ENCODE assay signal across 14 mouse cellular contexts in genomic region chr7:30251956-30252954, GRCm38 (mm10). TPM values are rescaled to one million over a fixed set of nuclear protein-coding genes. Genes with fewer than 3 reads are reported as not detected.
DNase-seq lines count a peak whose midpoint lies in the region; ATAC-seq and TF ChIP-seq lines count a peak whose summit lies in the region.
"Had no signal": no experiment of that assay in that cellular context is flagged by ENCODE, and none has a peak within 500 bp of the region (broad histone marks: within the 10 kb centered on the region; RNA-seq: fewer than 3 reads in every experiment).

No protein-coding gene starts in this region.

- no peaks in the 10 kb centered on the region for H3K4me1 ChIP-seq in heart, embryonic 11.5 days (ENCODE audit: control insufficient read depth, insufficient read depth, low read length)
- H3K4me1 ChIP-seq in intestine, postnatal 0 days (replicated peaks; ENCODE audit: control insufficient read depth, insufficient read depth, low read length): peaks cover 2% of the 10 kb centered on the region; the same call in 1 of the 2 replicates
- H3K4me1 ChIP-seq: heart, embryonic 15.5 days had no signal

- no peak overlapping the region for H3K27ac ChIP-seq in heart, embryonic 11.5 days (ENCODE audit: low read depth, low read length)
- H3K27ac ChIP-seq in intestine, postnatal 0 days (ENCODE audit: low read depth, low read length): peak overlapping the region; percentile 46
- H3K27ac ChIP-seq: heart, embryonic 15.5 days; layer of hippocampus, adult 2 months; liver, embryonic 13.5 days had no signal

- intact Hi-C loops in left cerebral cortex, postnatal 14 days (cut with DNase I): no loop called here

- no peak; the same call in 1 of the 2 replicates for TF ChIP-seq CTCF in intestine, postnatal 0 days (IDR thresholded peaks at IDR 0.05; ENCODE audit: low read depth)

- peaks cover 12% of the 10 kb centered on the region; the same call in 1 of the 2 replicates for H3K36me3 ChIP-seq in heart, embryonic 11.5 days (ENCODE audit: control insufficient read depth, insufficient read depth, low read length)
- no peaks in the 10 kb centered on the region; the same call in 1 of the 2 replicates for H3K36me3 ChIP-seq in intestine, postnatal 0 days (ENCODE audit: control insufficient read depth, insufficient read depth)

- 84% methylated on average over 12 of the region's 12 CpGs for WGBS in heart, embryonic 11.5 days (ENCODE audit: insufficient replicate concordance)
- 64% methylated on average over 12 of the region's 12 CpGs for WGBS in intestine, postnatal 0 days

- no peaks in the 10 kb centered on the region for H3K27me3 ChIP-seq in heart, embryonic 11.5 days (ENCODE audit: control insufficient read depth, insufficient read depth, low read length)
- no peaks in the 10 kb centered on the region for H3K27me3 ChIP-seq in intestine, postnatal 0 days (replicated peaks; ENCODE audit: control insufficient read depth, insufficient read depth, low read length)
- H3K27me3 ChIP-seq: heart, embryonic 15.5 days; liver, embryonic 13.5 days had no signal

- no peak overlapping the region for H3K4me2 ChIP-seq in heart, embryonic 11.5 days
- no peak overlapping the region for H3K4me2 ChIP-seq in intestine, postnatal 0 days (replicated peaks; ENCODE audit: low read depth)
- H3K4me2 ChIP-seq: heart, embryonic 15.5 days; liver, embryonic 13.5 days had no signal

- H3K9me3 ChIP-seq in heart, embryonic 11.5 days (replicated peaks; ENCODE audit: control insufficient read depth, low read length): no peaks in the 10 kb centered on the region
- H3K9me3 ChIP-seq in intestine, postnatal 0 days (ENCODE audit: control insufficient read depth): no peaks in the 10 kb centered on the region
- H3K9me3 ChIP-seq: heart, embryonic 15.5 days; liver, embryonic 13.5 days had no signal

- peak; percentile 3 for DNase-seq in heart, adult 8-10 months (ENCODE audit: low spot score)
- DNase-seq in adipocyte (ENCODE audit: low spot score): peak; percentile 97
- peak; percentile 77 for DNase-seq in lung, postnatal 36 days
- no peak for DNase-seq in right cerebral cortex, postnatal 14 days
- DNase-seq in left cerebral cortex, postnatal 14 days (ENCODE audit: low spot score in 2 of 2): no peak
- DNase-seq in cerebellum, postnatal 14 days: no peak
- DNase-seq: cerebellum, adult 9-10 months; liver, embryonic 13.5 days had no signal

- H3K9ac ChIP-seq in heart, embryonic 11.5 days (ENCODE audit: low read depth, low read length): no peak overlapping the region
- no peak overlapping the region; the same call in 1 of the 2 replicates for H3K9ac ChIP-seq in intestine, postnatal 0 days (ENCODE audit: low read depth, low read length)
- H3K9ac ChIP-seq: heart, embryonic 15.5 days; liver, embryonic 13.5 days had no signal

- no peak overlapping the region for H3K4me3 ChIP-seq in heart, embryonic 11.5 days (ENCODE audit: low read depth, low read length)
- H3K4me3 ChIP-seq in intestine, postnatal 0 days (ENCODE audit: low read depth, low read length): no peak overlapping the region
- H3K4me3 ChIP-seq: erythroblast, embryonic 14.5 days; heart, embryonic 15.5 days; layer of hippocampus, adult 2 months; liver, embryonic 13.5 days had no signal

- no peak for ATAC-seq in heart, embryonic 11.5 days (replicated peaks; ENCODE audit: insufficient number of reproducible peaks, low FRiP score, low TSS enrichment)
- ATAC-seq in intestine, postnatal 0 days: peak; percentile 81

RNA-seq across cellular contexts. Expression of gene Ovol3, which starts 16.7 kb away (rescaled TPM):
- total RNA-seq in heart, adult 8-10 months (2022): not detected
- polyA plus RNA-seq in heart, embryonic 11.5 days (2014; fragmentation: Nextera tagmentation; extraction: Ambion mirVana): not detected in 2 replicates
- polyA plus RNA-seq in intestine, postnatal 0 days (2015; fragmentation: Nextera tagmentation; extraction: Ambion mirVana): not detected in 2 replicates
- total RNA-seq in left cerebral cortex, postnatal 14 days (2021): not detected
- total RNA-seq: layer of hippocampus, adult 2 months had no signal
- polyA plus RNA-seq: erythroblast, embryonic 14.5 days; heart, embryonic 15.5 days; liver, embryonic 13.5 days; spleen, adult 2 months had no signal

RNA-seq across cellular contexts. Expression of gene Tbcb, which starts 20.2 kb away (rescaled TPM):
- total RNA-seq in heart, adult 8-10 months (2022): 10 to 100 TPM; 51.2 to 62.4 (median 57.6) TPM
- polyA plus RNA-seq in heart, embryonic 11.5 days (2014; fragmentation: Nextera tagmentation; extraction: Ambion mirVana): 184 and 185 TPM in 2 replicates
- 159 and 160 TPM in 2 replicates for polyA plus RNA-seq in intestine, postnatal 0 days (2015; fragmentation: Nextera tagmentation; extraction: Ambion mirVana)
- total RNA-seq in left cerebral cortex, postnatal 14 days (2021): 100 to 1,000 TPM; 149 to 153 TPM

RNA-seq across cellular contexts. Expression of gene Polr2i, which starts 20.5 kb away (rescaled TPM):
- 10 to 100 TPM; 54.0 to 70.5 (median 64.9) TPM for total RNA-seq in heart, adult 8-10 months (2022)
- polyA plus RNA-seq in heart, embryonic 11.5 days (2014; fragmentation: Nextera tagmentation; extraction: Ambion mirVana): 120 and 126 TPM in 2 replicates
- 84.6 and 91.2 TPM in 2 replicates for polyA plus RNA-seq in intestine, postnatal 0 days (2015; fragmentation: Nextera tagmentation; extraction: Ambion mirVana)
- total RNA-seq in left cerebral cortex, postnatal 14 days (2021): 10 to 100 TPM; 55.8 to 59.8 TPM

RNA-seq across cellular contexts. Expression of gene Thap8, which starts 27.6 kb away (rescaled TPM):
- under 1 TPM in 1 of 4 experiments, not detected in 3; 0.44 TPM for total RNA-seq in heart, adult 8-10 months (2022)
- 0.20 and 0.38 TPM in 2 replicates for polyA plus RNA-seq in heart, embryonic 11.5 days (2014; fragmentation: Nextera tagmentation; extraction: Ambion mirVana)
- 0.14 and 0.22 TPM in 2 replicates for polyA plus RNA-seq in intestine, postnatal 0 days (2015; fragmentation: Nextera tagmentation; extraction: Ambion mirVana)
- total RNA-seq in left cerebral cortex, postnatal 14 days (2021): under 1 TPM in 1 of 2 experiments, not detected in 1; 0.26 TPM
- polyA plus RNA-seq: erythroblast, embryonic 14.5 days had no signal

RNA-seq across cellular contexts. Expression of gene Wdr62, which starts 28.0 kb away (rescaled TPM):
- total RNA-seq in heart, adult 8-10 months (2022): 1 to 10 TPM in 1 of 4 experiments, under 1 TPM in 3; 0.41 to 1.5 (median 0.84) TPM
- polyA plus RNA-seq in heart, embryonic 11.5 days (2014; fragmentation: Nextera tagmentation; extraction: Ambion mirVana): 7.7 and 9.9 TPM in 2 replicates
- 3.5 TPM in 2 replicates for polyA plus RNA-seq in intestine, postnatal 0 days (2015; fragmentation: Nextera tagmentation; extraction: Ambion mirVana)
- total RNA-seq in left cerebral cortex, postnatal 14 days (2021): 1 to 10 TPM; 1.2 to 2.0 TPM

Comparison
In these comparisons a context has a peak if more than half of its experiments do, and no peak if none do; other contexts are left out.
1. DNase-seq: peak in heart, adult 8-10 months (single experiment), adipocyte (single experiment) and lung, postnatal 36 days (single experiment); none in right cerebral cortex, postnatal 14 days (single experiment), left cerebral cortex, postnatal 14 days (0 of 2) and cerebellum, postnatal 14 days (0 of 2).